Mouse (Mus musculus): Measurements from ENCODE around the gene Uck1.

The Uck1 gene

DNA sequence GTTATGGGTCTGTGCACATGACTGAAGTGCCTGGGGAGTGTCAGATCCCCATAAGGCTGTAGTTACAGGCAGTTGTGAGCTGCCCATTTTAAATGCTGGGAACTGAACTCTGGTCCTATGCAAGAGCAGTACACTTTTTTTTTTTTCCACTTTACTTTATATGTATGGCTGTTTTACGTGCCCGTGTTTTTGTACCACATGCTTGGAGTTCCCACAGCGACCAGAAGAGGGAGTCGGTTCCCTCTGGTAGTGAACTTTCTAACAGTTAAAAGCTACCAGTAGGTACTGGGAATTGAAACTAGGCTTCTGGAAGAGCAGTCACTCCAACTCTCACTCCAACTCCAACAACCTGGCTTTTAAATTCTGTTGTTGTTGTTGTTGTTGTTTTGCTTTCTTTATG, 676 bp upstream of the Uck1 start:
- DNase-seq (ENCODE audit: extremely low read depth, low read depth, low spot score): no peak

DNA sequence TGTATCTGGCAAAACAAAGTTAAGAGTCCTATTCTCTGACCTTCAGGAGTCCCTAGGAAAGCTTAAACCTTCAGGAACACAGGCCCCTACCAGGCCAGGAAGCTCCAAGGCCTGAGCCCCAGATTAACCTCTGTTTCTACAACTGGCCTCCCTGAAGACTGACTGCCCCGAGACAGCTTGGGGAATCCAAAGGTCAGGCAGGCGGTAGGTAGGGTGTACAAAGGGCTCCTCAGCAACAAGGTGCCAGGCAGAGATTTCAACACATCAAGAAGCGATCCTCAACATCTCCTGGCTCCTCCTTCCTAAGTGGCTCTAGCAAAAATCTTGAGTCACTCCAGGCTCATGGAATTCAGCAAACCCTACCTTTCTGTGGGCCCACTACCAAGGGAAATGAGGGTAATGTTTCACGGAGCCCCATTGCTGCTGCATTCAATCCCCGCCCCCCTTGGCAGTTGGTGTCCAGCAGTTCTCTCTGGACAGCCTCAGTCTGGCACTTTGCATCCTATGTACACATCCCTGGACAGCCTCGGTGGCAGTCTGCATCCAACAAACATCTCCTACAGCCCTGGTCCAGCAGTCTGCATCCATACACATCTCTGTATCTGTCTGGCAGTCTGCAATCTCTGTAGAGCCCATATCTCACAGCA, 949 bp downstream of the Uck1 start:
- no peak for DNase-seq (ENCODE audit: extremely low read depth, low read depth, low spot score)

DNA sequence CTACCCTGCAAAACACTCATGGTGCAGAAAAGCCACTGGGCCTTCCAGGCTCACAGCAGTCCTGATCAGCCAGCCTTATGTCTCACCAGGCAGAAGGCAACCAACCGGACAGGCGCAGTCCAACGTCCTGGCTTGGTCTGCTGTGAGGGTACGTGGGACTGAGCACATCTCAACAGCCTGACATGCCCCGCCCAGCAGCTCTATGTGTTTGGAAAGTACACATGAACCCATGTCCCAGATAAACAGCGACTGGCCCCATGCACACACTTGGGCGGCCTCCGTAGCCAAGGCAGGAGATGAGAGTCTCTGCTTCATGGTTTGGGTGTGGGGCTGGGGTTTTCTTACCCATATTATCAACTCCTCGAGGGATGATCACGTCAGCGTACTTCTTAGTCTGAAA, 3.7 kb downstream of the Uck1 start:
- DNase-seq (ENCODE audit: extremely low read depth, low read depth, low spot score): no peak

DNA sequence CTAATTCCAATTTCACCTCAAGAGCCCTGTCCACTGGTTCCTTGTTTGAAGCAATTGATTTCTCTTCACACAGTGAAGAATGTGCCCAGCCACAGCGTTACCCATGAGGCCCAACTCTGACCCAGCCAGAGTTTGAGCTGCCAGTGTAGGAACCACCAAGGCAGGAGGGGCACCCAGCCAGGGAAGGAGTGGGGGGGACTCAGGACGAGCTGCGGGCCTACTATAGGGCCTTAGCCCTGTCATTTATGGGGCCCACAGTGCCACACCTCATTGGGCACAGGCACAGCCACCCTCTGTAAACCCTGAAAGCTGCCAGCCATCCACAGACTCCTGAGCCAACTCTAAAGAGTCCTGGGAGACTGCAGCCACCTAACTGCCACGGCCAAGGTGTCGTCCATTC, 5.4 kb downstream of the Uck1 start:
- no peak for DNase-seq (ENCODE audit: extremely low read depth, low read depth, low spot score)

DNA sequence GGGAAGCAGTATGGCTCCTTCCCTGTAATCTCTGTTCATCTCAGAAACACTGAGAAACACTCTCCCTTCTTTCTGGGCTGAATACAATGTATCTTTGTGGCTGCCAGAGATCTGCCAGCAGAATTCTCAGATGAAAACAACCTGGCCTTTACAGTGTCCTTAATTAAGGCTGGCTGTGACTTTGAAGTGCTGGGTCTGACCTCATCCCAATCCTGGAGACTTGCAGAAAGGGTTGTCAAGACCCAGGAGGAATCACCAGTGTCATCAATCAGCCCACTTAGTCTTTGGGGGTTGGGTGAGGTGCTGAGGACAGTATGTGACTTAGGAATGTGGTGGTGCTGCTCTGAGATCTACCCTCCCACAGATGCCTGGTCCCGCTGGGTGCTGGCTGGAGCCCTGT, 6.6 kb downstream of the Uck1 start:
- no peak for DNase-seq (ENCODE audit: extremely low read depth, low read depth, low spot score)

DNA sequence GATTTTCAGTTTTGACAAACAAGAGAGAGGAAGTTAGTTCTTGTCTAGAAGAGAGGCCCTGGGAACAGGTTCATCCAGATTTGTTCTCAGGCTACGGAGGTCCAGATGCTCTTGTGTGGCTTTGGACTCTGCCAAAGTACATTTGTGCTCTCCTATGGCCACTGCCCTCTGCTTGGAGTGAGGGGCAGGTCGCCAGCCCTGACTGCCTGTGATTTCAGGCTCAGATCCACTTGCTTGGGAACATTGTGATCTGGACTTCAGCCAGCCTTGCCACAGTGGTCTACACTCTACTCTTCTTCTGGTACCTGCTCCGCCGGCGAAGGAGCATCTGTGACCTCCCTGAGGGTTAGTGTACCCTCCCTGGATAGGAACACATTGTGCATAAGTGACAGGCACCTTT, 7.3 kb downstream of the Uck1 start:
- no peak for DNase-seq (ENCODE audit: extremely low read depth, low read depth, low spot score)

DNA sequence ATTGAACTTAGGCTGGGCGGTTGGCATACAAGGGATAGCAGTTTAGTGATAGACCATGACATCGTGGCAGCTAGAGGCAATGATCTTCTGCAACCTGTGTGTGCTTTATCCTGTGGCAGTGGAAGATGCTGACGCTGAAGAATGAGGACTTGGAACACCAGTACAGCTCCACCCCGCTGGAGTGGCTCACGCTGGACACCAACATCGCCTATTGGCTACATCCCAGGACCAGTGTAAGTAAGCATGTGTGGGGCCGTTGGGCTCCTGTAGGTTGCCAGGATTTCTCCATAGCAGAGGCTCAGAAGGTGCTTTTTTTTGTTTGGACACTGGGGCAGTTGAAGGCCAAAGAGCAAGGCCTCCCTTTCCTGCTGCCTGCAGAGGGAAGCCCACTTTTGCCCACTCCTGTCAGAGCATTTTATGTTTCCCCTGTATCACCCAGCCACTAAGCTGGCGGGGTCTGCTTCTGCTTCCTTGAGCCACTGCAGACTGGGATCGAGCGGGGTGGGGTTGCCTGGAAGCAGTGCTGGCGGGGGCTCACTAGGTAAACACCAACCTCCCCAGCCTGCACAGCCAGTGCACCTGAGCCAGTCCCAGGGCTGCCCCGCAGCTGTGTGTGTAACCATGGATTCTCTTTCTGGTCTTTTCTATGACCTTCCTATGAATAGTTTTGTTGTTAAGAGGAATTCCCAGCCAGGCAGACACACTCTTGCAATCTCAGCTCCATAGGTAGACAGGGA, 8.0 kb downstream of the Uck1 start:
- DNase-seq (ENCODE audit: extremely low read depth, low read depth, low spot score): no peak

DNA sequence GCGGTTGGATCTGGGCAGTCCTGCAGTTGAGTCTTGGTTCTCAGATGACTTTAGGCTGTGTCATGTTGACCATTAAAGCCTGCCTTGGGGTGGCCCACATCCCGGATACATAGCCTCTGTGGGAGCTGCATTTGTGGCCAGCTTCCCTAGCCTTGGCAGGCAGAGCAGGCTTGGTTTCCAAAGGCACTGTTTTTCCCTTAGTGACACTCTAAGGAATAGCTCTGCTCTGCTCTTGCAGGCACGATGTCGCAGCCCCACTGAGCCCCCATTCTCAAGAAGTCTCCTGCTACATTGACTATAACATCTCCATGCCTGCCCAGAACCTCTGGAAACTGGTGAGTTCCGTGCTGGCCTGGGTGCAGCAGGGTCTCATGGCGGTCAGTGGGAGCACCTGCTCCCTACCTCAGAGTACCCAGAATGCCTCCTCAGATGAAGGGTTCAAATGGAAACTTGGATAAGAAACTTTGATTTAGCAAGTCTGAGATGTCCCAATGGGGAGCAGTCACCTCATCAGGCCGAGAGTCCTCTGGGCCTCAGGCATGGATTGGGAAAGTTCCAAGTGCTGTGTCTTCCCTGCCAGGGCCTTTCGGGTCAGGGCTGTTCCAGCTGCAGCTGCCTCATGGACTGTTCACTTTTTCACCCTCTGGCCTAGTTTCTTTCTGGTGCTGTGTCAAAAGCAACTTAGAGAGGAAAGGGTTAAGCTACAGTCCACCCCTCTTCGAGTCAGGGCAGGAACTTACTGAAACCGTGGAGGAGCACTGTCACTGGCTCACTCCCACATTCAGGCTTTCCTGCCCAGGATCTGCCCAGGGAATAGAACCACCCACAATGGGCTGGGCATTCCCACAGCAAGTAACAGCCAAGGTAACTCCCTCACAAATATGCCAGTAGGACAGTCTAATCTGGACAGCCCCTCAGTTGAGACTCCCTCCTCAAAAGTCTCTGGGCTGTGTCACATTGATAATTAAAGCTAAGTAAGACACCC, 11.3 kb downstream of the Uck1 start:
- peak; percentile 67 for DNase-seq (ENCODE audit: extremely low read depth, low read depth, low spot score)

DNA sequence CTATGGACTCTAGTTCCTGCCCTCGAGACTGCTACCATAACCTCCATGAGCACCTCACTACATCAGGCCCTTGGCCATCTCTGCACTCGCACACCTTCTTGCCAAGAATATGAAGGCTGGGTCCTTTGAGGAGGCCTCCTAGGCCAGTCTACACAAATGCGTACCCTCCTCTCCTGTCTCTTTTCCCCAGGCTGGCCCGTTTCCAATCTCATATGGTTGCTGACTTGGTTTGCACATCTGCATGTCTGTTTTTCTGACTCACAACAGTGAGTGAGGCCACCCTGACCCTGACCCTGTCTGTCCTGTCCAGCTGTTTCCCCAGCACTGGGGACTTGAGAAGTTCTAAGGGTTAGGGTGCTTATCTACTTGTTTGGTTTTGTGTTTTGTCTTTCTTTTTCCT, 13.2 kb downstream of the Uck1 start:
- no peak for DNase-seq (ENCODE audit: extremely low read depth, low read depth, low spot score)

DNA sequence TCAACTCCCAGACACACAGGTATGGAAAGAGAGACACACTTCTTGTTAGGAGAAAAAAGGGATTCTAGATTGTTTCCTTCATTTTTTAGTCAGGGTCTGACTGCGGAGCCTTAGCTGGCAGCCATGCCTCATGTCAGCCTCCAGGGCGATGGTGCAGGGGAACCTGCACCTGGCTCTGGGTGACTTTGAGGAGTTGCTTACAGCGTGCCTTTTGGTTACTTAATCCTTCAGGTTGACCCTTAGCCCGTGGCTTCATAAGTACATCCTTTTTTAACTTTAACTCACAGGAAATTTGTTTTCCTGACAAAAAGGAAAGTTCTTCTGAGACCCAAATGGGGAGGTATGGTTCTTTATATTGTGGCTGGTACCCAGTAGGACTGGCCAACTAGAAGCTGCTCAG, 17.0 kb downstream of the Uck1 start:
- DNase-seq (ENCODE audit: extremely low read depth, low read depth, low spot score): no peak

DNA sequence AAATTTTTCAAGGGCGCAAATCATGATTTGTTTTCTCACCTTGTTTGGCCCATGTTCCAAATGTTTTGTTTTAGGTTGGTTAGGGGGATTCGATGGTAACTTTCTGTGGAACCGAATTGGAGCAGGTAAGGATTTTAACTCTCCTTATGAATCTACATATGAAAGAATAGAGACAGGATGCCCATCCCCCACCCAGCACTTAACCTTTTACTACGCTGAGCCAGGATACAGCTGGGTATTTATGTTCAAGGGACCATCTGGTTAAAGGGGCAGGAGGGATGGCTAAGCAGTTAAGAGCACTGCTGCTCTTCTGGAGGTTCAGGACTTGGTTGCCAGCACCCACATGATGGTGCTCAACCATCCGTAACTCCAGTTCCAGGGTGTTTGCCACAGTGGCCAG, 19.4 kb downstream of the Uck1 start:
- no peak for DNase-seq (ENCODE audit: extremely low read depth, low read depth, low spot score)

DNA sequence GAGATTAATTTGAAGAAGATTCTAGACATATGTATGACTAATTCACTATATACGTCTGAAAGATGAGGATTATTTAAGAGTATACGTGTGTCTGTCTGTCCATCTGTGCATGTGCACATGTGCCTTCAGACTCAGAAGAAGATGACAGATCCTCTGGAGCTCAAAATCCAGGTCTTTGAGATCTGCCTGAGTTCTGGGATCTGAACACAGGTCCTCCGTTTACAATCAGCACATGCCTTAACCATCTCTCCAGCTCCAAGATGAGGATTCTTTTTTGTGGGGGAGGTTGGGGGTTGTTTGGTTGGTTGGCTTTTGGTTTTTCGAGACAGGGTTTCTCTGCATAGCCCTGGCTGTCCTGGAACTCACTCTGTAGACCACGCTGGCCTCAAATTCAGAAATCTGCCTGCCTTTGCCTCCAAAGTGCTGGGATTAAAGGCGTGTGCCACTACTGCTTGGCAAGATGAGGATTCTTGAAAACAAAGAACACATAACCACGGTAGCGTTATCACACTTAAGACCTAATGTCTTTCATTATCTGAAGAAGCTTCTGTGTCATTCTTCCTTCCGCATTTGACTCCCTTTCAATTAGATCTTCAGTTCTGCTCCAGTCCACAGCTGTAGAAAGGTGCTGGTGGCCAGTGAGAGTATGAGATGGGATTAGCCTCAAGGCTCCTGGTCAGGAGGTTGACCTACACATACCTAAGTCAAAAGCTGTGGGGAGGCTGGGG, 21.1 kb downstream of the Uck1 start:
- DNase-seq (ENCODE audit: extremely low read depth, low read depth, low spot score): no peak

DNA sequence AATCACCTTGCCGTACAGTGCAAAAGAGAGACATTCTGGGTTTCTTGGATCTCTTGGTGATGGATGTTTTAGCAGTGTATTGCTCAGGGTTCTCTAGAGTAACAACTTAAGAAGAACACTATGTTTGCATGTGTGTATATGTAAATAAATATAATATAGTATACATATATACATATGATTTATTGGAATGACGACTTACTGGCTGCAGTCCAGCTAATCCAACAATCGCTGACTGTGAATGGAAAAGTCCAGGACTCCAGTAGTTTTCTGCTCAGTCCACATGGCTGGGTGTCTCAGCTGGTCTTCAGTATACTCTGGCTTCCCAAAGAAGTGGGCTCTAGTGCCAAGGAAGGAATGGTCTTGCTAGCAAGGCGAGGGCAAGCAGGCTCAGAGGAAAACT, 22.4 kb downstream of the Uck1 start:
- no peak for DNase-seq (ENCODE audit: extremely low read depth, low read depth, low spot score)

DNA sequence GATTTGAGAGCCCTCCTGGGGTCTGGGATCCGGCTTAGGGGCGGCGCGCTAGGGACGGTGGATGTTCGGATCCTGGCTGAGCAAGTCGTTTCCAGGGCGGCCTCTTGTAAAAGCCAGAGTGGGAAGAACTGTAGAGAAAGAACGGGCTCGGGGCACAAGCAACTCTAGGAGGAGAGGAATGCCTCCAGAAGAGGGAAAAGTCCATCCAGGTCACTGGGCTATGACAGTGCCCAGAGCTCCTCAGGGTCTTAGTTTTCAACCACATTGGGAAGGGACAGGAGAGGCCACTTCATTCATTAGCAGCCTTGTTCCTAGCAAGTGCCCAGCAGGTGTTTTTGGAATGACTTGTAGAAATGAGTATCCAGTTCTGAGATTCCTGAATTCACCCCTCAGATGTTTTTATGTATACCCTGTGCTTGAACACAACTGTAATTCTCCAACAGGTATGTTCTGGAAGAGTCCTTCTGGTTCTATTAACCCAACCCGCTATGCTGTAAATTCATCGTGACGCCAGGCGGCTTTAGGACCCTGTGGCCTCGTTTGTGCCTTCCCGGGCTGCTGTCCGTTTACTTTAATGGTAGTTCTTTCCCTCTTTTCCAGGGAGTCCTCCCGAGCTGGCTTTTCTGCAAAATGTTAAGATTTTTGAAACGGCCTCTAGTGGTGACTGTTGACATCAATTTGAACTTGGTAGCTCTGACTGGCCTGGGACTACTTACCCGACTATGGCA, 23.0 kb downstream of the Uck1 start:
- DNase-seq (ENCODE audit: extremely low read depth, low read depth, low spot score): no peak

DNA sequence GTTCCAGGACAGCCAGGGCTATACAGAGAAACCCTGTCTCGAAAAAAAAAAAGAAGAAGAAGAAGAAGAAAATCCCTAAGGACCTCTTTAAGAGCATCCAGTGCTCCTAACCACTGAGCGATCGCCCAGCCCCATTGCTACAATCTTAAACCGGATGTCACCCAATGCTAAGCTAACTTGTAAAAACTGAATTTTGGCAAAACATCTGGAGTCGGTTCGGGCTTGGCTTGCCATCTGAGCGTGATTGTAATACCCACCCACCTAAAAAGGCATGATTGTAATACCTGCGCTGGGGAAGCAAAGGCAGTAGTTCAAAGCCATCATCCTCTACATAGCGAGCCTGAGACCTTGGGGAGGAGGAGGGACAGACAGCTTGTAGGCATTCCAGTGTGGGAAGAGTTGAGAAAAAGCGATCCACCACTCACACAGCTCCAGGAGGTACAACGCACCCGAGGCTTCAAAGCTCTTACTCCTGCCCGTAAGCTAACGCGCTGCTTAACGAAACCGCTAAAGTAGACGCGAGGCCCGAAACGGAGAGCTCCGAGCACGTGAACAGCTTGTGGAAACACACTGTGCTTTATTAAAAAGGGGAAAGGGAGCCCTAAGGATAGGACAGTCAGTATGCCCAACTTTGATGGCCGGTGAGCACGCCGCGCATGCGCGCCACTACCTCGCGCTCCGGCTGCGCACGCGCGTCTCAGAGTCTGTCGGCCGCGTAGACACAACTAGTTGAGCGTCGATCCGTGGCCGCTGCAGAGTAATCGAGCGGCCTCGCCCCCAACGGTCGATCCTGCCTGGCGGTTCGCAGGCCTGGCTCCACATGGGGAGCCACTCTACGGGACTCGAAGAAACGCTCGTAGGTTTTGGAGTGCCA, 23.8 kb downstream of the Uck1 start, which contains the start of gene Pomt1:
Pomt1 (plus strand) TSS at position 705 of the 874 bp plus-strand sequence.
- DNase-seq (ENCODE audit: extremely low read depth, low read depth, low spot score): no peak

DNA sequence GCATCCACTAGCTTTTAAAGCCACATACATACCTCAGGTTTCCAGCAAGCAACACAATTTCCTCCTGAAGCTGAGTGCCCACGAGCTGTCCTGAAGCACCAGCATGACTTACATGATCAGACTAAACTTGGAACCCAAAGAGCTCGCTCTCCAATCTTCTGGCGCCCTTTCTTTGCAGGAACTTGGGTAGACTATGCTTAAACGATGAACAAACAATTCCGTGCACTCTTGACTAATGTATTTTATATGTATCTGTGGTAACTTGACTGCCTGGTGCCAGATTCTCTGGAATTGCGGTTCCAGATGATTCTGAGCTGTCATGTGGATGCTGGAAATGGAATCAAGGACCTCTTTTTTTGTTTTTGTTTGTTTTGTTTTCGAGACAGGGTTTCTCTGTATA, 24.5 kb downstream of the Uck1 start:
- DNase-seq (ENCODE audit: extremely low read depth, low read depth, low spot score): no peak

DNA sequence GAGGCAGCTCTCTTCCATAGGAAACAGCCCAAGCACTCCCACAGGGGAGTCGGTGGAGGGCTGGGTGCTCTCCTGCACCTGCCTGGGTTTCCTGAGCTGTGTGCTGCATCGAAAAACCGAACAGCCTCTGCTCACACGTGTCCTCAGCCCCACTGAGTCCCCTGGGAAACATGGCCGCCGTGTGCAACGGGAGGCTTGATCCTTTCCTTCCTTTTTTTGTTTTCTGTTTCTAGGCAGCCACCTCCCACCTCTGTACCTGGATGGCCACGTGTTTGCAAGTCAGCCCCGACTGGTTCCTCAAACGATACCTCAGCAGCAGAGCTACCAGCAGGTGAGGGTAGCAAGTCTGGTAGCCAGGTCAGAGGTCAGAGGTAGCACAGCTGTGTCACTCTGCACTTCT, 37.9 kb downstream of the Uck1 start:
- no peak for DNase-seq (ENCODE audit: extremely low read depth, low read depth, low spot score)

DNA sequence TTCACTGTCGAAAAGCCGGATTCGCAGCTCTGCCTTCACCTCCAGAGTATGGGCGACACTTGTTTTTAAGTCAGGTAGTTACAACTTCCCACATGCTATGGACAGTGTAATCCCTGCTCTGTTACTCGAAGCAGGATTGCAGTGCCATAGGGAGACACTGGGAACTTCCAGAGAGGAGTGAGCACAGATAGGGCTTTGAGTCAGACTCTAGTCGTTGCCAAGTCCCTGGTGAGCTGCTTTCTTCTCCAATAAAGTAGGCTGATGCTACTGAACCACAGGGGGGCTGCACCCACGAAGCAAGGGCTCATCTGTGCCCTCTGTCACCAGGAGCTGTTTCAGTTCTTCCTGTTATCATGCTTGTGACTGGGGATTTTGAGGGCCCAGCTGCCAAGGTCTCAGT, 38.4 kb downstream of the Uck1 start:
- no peak for DNase-seq (ENCODE audit: extremely low read depth, low read depth, low spot score)

DNA sequence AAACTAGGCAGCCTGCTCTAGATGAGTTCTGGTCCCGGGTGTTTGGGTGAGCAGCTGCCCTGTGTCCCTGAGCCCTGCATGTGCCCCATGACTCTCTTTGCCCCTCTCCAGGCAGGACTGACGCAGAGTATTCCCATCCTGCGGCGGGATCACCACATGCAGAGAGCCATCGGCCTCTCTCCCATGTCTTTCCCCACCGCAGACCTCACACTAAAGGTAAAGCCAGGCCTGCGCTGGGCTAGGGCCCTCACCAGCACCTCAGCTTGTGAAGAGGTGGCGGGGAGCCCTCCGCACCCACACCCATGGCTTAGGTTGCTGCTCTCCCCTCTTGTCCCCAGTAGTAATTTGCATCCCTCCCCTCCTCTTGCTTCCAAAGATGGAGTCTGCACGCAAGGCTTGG, 39.0 kb downstream of the Uck1 start:
- DNase-seq (ENCODE audit: extremely low read depth, low read depth, low spot score): no peak

Data from fat pad, adult 2 months (tissue).